Mouse (Mus musculus): ENCODE data around the gene Dock8. TPM values are rescaled to one million over a fixed set of nuclear protein-coding genes. Genes with fewer than 3 reads are reported as not detected.

Gene Dock8
- total and polyA plus RNA-seq, 3 experiments = 9.8 to 37.5 (median 22.4) TPM

GRCm38 (mm10) chr19:24990138-24990822 lies 9.1 kb upstream of the Dock8 start:
- dilution Hi-C loops (cut with MboI; ENCODE audit: extremely low pct_ligation_motif_present, extremely low pct_unique_long_range_greater_than_20kb, low sequenced_read_pairs) (no loop called here), in situ Hi-C loops (cut with MboI; ENCODE audit: low pct_ligation_motif_present, low pct_unique_long_range_greater_than_20kb, low sequenced_read_pairs) (no loop called here)
- peaks cover 6 to 20% of the 10 kb centered on the region in 2 experiments for H3K4me1 ChIP-seq (ENCODE audit: control insufficient read depth in 1 of 2, insufficient read depth in 2 of 2)
- no peak for DNase-seq (ENCODE audit: extremely low read depth)
- H3K79me2 ChIP-seq (replicated peaks; ENCODE audit: control insufficient read depth, extremely low read depth, insufficient read depth, poor library complexity, severe bottlenecking) = no peaks in the 10 kb centered on the region
- H3K36me3 ChIP-seq (replicated peaks in 1 of 2; ENCODE audit: control insufficient read depth in 1 of 2, insufficient read depth in 1 of 2, low read length in 1 of 2) = no peaks in the 10 kb centered on the region
- H3K9ac ChIP-seq (ENCODE audit: insufficient read depth, low read depth) = no peak overlapping the region
- TF ChIP-seq ETS1 (conservative IDR thresholded peaks at IDR 0.05; ENCODE audit: low read depth, low read length) (no peak), USF1 (IDR thresholded peaks at IDR 0.05; ENCODE audit: low read depth, low read length) (no peak), PAX5 (IDR thresholded peaks at IDR 0.05; ENCODE audit: low read length) (no peak), MAZ (IDR thresholded peaks at IDR 0.05; ENCODE audit: low read depth, low read length) (no peak), NRF1 (IDR thresholded peaks at IDR 0.05; ENCODE audit: low read depth, low read length) (no peak), SMC3 (IDR thresholded peaks at IDR 0.05; ENCODE audit: low read depth, low read length) (no peak), CHD1 (IDR thresholded peaks at IDR 0.05; ENCODE audit: low read depth, low read length) (no peak), MYC (IDR thresholded peaks at IDR 0.05; ENCODE audit: low read depth, low read length) (no peak), CTCF (conservative IDR thresholded peaks at IDR 0.05 in 1 of 2, IDR thresholded peaks at IDR 0.05 in 1 of 2; ENCODE audit: low read depth in 2 of 2, low read length in 2 of 2) (no peak), ZNF384 (IDR thresholded peaks at IDR 0.05; ENCODE audit: low read depth, low read length) (no peak), USF2 (conservative IDR thresholded peaks at IDR 0.05; ENCODE audit: low read depth, low read length) (no peak), MAX (IDR thresholded peaks at IDR 0.05; ENCODE audit: low read length) (no peak), MXI1 (IDR thresholded peaks at IDR 0.05; ENCODE audit: low read depth, low read length) (no peak), ELF1 (IDR thresholded peaks at IDR 0.05; ENCODE audit: low read depth, low read length) (no peak), SIN3A (IDR thresholded peaks at IDR 0.05; ENCODE audit: low read length) (no peak)
- no peak overlapping the region for H3K4me2 ChIP-seq (ENCODE audit: insufficient read depth, low read depth, poor library complexity, severe bottlenecking)
- no peak overlapping the region for H3K4me3 ChIP-seq (replicated peaks in 1 of 3; ENCODE audit: low read depth in 2 of 3, low read length in 2 of 3, poor library complexity in 1 of 3)
- no peak overlapping the region for H3K27ac ChIP-seq (ENCODE audit: insufficient read depth, low read depth)
- no peaks in the 10 kb centered on the region for H3K9me3 ChIP-seq (replicated peaks; ENCODE audit: low read length)
- H3K27me3 ChIP-seq (replicated peaks) = no peaks in the 10 kb centered on the region

DNA sequence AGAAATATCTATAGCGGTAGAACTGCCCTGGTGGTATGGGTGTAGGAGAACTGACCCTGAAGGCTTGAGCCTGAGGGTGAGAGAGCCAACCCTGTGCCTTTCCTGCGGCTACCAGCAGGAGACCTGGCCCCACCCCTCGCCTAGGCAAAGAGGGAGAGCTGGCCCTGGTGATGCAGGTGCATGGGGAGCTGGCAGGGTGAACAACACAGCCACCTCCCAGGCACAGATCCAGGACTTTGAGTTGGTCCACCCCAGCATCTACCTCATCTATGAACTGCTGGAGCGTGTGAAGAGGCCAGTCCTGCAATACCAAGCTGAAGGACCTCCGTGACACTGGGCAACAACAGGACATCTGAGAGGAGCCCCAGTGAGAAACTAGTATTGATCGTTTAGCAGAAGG lies 5.8 kb upstream of the Dock8 start:
- H3K4me1 ChIP-seq (ENCODE audit: control insufficient read depth in 1 of 2, insufficient read depth in 2 of 2) = peaks cover 6 to 20% of the 10 kb centered on the region in 2 experiments
- no peaks in the 10 kb centered on the region for H3K79me2 ChIP-seq (replicated peaks; ENCODE audit: control insufficient read depth, extremely low read depth, insufficient read depth, poor library complexity, severe bottlenecking)
- no peaks in the 10 kb centered on the region for H3K36me3 ChIP-seq (replicated peaks in 1 of 2; ENCODE audit: control insufficient read depth in 1 of 2, insufficient read depth in 1 of 2, low read length in 1 of 2)
- DNase-seq (ENCODE audit: extremely low read depth) = no peak
- H3K9ac ChIP-seq (ENCODE audit: insufficient read depth, low read depth) = no peak overlapping the region
- dilution Hi-C loops (cut with MboI; ENCODE audit: extremely low pct_ligation_motif_present, extremely low pct_unique_long_range_greater_than_20kb, low sequenced_read_pairs) (no loop called here), in situ Hi-C loops (cut with MboI; ENCODE audit: low pct_ligation_motif_present, low pct_unique_long_range_greater_than_20kb, low sequenced_read_pairs) (no loop called here)
- no peak overlapping the region for H3K27ac ChIP-seq (ENCODE audit: insufficient read depth, low read depth)
- H3K9me3 ChIP-seq (replicated peaks; ENCODE audit: low read length) = no peaks in the 10 kb centered on the region
- H3K4me2 ChIP-seq (ENCODE audit: insufficient read depth, low read depth, poor library complexity, severe bottlenecking) = no peak overlapping the region
- H3K4me3 ChIP-seq (replicated peaks in 1 of 3; ENCODE audit: low read depth in 2 of 3, low read length in 2 of 3, poor library complexity in 1 of 3) = no peak overlapping the region
- TF ChIP-seq KAT2A (IDR thresholded peaks at IDR 0.05; ENCODE audit: insufficient replicate concordance, low read length) (no peak), CHD2 (IDR thresholded peaks at IDR 0.05; ENCODE audit: low read length) (no peak), GABPA (IDR thresholded peaks at IDR 0.05; ENCODE audit: insufficient replicate concordance, low read depth, low read length) (no peak), SIN3A (IDR thresholded peaks at IDR 0.05; ENCODE audit: low read length) (no peak), NRF1 (IDR thresholded peaks at IDR 0.05; ENCODE audit: low read depth, low read length) (no peak)
- peaks cover 13% of the 10 kb centered on the region for H3K27me3 ChIP-seq (replicated peaks)
